Mouse (Mus musculus) C2C12 (cell line): ENCODE results near the gene Lpp. TPM values are rescaled to one million over a fixed set of nuclear protein-coding genes. Genes with fewer than 3 reads are reported as not detected.

Experiments
- H3K27me3 ChIP-seq: one replicate; pipeline ENCODE4 v1.6.1; 2011; ENCODE audit not compliant: control insufficient read depth, insufficient read depth, insufficient read length
- H3K36me3 ChIP-seq: one replicate; pipeline ENCODE4 v1.6.1; 2011; ENCODE audit not compliant: control insufficient read depth, insufficient read depth
- H3K4me3 ChIP-seq: one replicate; pipeline ENCODE4 v1.5.1; 2011; ENCODE audit warnings: mild to moderate bottlenecking, control low read depth; ENCODE audit not compliant: poor library complexity, insufficient read depth, severe bottlenecking
- H3K79me2 ChIP-seq: one replicate; pipeline ENCODE4 v1.6.1; 2011; ENCODE audit not compliant: control insufficient read depth, insufficient read depth
- H3K79me3 ChIP-seq: one replicate; pipeline ENCODE4 v1.6.1; 2011; ENCODE audit warnings: low read depth, control low read depth
- H3ac ChIP-seq: one replicate; pipeline ENCODE3; 2011; ENCODE audit warnings: low read depth; ENCODE audit not compliant: control insufficient read depth, insufficient read length
- CEBPB ChIP-seq: IDR thresholded peaks from one replicate; pipeline ENCODE4 v1.6.1; 2011; ENCODE audit warnings: low read depth, mild to moderate bottlenecking, control low read depth, moderate library complexity
- CTCF ChIP-seq: IDR thresholded peaks from one replicate; pipeline ENCODE4 v1.5.1; 2011; ENCODE audit not compliant: control insufficient read depth, insufficient read depth, insufficient read length
- FOSL1 ChIP-seq: IDR thresholded peaks from one replicate; pipeline ENCODE4 v1.8.0; 2011; ENCODE audit warnings: mild to moderate bottlenecking, low read length; ENCODE audit not compliant: poor library complexity, insufficient read depth, severe bottlenecking
- MAX ChIP-seq: IDR thresholded peaks from one replicate; pipeline ENCODE4 v1.6.1; 2011; ENCODE audit warnings: mild to moderate bottlenecking, control low read depth
- MYOD1 ChIP-seq: IDR thresholded peaks from one replicate; pipeline ENCODE4 v1.6.1; 2011; ENCODE audit warnings: low read depth; ENCODE audit not compliant: control insufficient read depth, insufficient read length
- MYOG ChIP-seq: IDR thresholded peaks from one replicate; pipeline ENCODE4 v1.6.1; 2011; ENCODE audit not compliant: control insufficient read depth, insufficient read length; ENCODE audit errors: extremely low read depth
- USF1 ChIP-seq: IDR thresholded peaks from one replicate; pipeline ENCODE4 v1.6.1; 2011; ENCODE audit warnings: low read depth, mild to moderate bottlenecking, control low read depth, moderate library complexity
- polyA plus RNA-seq: library from polyadenylated mRNA; unstranded; fragments of >200 nt; fragmentation: generic; extraction: Trizol; gene quantifications from one replicate; pipeline ENCODE4 v1.2.1, GENCODE M21; 2012; ENCODE audit warnings: missing spikeins

Gene Lpp
- polyA plus RNA-seq, 1 experiment: 9.6 TPM

- no peak overlapping the region for H3ac ChIP-seq
- no peak for TF ChIP-seq MYOG
- TF ChIP-seq MYOD1: no peak
- TF ChIP-seq FOSL1: no peak
- no peak for TF ChIP-seq CEBPB
- no peak for TF ChIP-seq MAX
- H3K36me3 ChIP-seq: peaks cover 18% of the 10 kb centered on the region
- peaks cover 48% of the 10 kb centered on the region for H3K79me2 ChIP-seq
- H3K27me3 ChIP-seq: no peaks in the 10 kb centered on the region
- H3K4me3 ChIP-seq: no peak overlapping the region
- peaks cover 4% of the 10 kb centered on the region for H3K79me3 ChIP-seq
Measured at GRCm38 (mm10) chr16:24567562-24567961, 174.3 kb downstream of the Lpp start.

GRCm38 (mm10) chr16:24568061-24568460 is 174.8 kb downstream of the Lpp start:
- no peak overlapping the region for H3K4me3 ChIP-seq
- peaks cover 3% of the 10 kb centered on the region for H3K79me3 ChIP-seq
- TF ChIP-seq CTCF (no peak), MYOG (no peak), USF1 (no peak), MYOD1 (no peak), FOSL1 (no peak), CEBPB (no peak), MAX (no peak)
- H3K79me2 ChIP-seq: peaks cover 45% of the 10 kb centered on the region
- H3K27me3 ChIP-seq: no peaks in the 10 kb centered on the region
- H3K36me3 ChIP-seq: peaks cover 18% of the 10 kb centered on the region
- no peak overlapping the region for H3ac ChIP-seq

GRCm38 (mm10) chr16:24569681-24570080 is 176.4 kb downstream of the Lpp start:
- H3K4me3 ChIP-seq: no peak overlapping the region
- H3K27me3 ChIP-seq: no peaks in the 10 kb centered on the region
- peaks cover 40% of the 10 kb centered on the region for H3K79me2 ChIP-seq
- H3ac ChIP-seq: no peak overlapping the region
- H3K36me3 ChIP-seq: peaks cover 18% of the 10 kb centered on the region
- no peak for TF ChIP-seq FOSL1
- TF ChIP-seq MYOG: no peak
- no peak for TF ChIP-seq MYOD1
- no peak for TF ChIP-seq CTCF
- TF ChIP-seq MAX: no peak
- no peak for TF ChIP-seq CEBPB
- TF ChIP-seq USF1: no peak
- H3K79me3 ChIP-seq: peaks cover under 1% of the 10 kb centered on the region

- Histone ChIP-seq H3K36me3 (peaks cover 7% of the 10 kb centered on the region), H3ac (no peak overlapping the region), H3K4me3 (no peak overlapping the region), H3K79me2 (peaks cover 48% of the 10 kb centered on the region), H3K79me3 (peaks cover 18% of the 10 kb centered on the region), H3K27me3 (no peaks in the 10 kb centered on the region)
- no peak for TF ChIP-seq MYOG
- TF ChIP-seq MAX: no peak
- TF ChIP-seq USF1: no peak
Measured at GRCm38 (mm10) chr16:24576999-24577398, 183.7 kb downstream of the Lpp start.

GRCm38 (mm10) chr16:24577798-24578197 is 184.5 kb downstream of the Lpp start:
- peaks cover 7% of the 10 kb centered on the region for H3K36me3 ChIP-seq
- H3K27me3 ChIP-seq: no peaks in the 10 kb centered on the region
- peaks cover 20% of the 10 kb centered on the region for H3K79me3 ChIP-seq
- no peak overlapping the region for H3K4me3 ChIP-seq
- H3ac ChIP-seq: no peak overlapping the region
- H3K79me2 ChIP-seq: peaks cover 51% of the 10 kb centered on the region
- no peak for TF ChIP-seq MAX
- TF ChIP-seq MYOG: no peak
- no peak for TF ChIP-seq FOSL1
- no peak for TF ChIP-seq USF1
- TF ChIP-seq CTCF: no peak
- no peak for TF ChIP-seq MYOD1
- no peak for TF ChIP-seq CEBPB

GRCm38 (mm10) chr16:24582847-24583246 is 189.5 kb downstream of the Lpp start:
- Histone ChIP-seq H3K27me3 (no peaks in the 10 kb centered on the region), H3ac (no peak overlapping the region), H3K36me3 (peaks cover 10% of the 10 kb centered on the region), H3K79me3 (peaks cover 11% of the 10 kb centered on the region), H3K79me2 (peaks cover 41% of the 10 kb centered on the region), H3K4me3 (no peak overlapping the region)
- TF ChIP-seq FOSL1 (no peak), MYOG (no peak), USF1 (no peak)
